Mouse (Mus musculus) C2C12 (cell line): Measurements from ENCODE around the gene Mmrn1.

Experiments
- CEBPB ChIP-seq: IDR thresholded peaks from one replicate; pipeline ENCODE4 v1.6.1; 2011; ENCODE audit warnings: low read depth, mild to moderate bottlenecking, control low read depth, moderate library complexity
- CTCF ChIP-seq: IDR thresholded peaks from one replicate; pipeline ENCODE4 v1.5.1; 2011; ENCODE audit not compliant: control insufficient read depth, insufficient read depth, insufficient read length
- FOSL1 ChIP-seq: IDR thresholded peaks from one replicate; pipeline ENCODE4 v1.8.0; 2011; ENCODE audit warnings: mild to moderate bottlenecking, low read length; ENCODE audit not compliant: poor library complexity, insufficient read depth, severe bottlenecking
- MAX ChIP-seq: IDR thresholded peaks from one replicate; pipeline ENCODE4 v1.6.1; 2011; ENCODE audit warnings: mild to moderate bottlenecking, control low read depth
- MYOD1 ChIP-seq: IDR thresholded peaks from one replicate; pipeline ENCODE4 v1.6.1; 2011; ENCODE audit warnings: low read depth; ENCODE audit not compliant: control insufficient read depth, insufficient read length
- MYOG ChIP-seq: IDR thresholded peaks from one replicate; pipeline ENCODE4 v1.6.1; 2011; ENCODE audit not compliant: control insufficient read depth, insufficient read length; ENCODE audit errors: extremely low read depth
- USF1 ChIP-seq: IDR thresholded peaks from one replicate; pipeline ENCODE4 v1.6.1; 2011; ENCODE audit warnings: low read depth, mild to moderate bottlenecking, control low read depth, moderate library complexity

- TF ChIP-seq CTCF = no peak
- TF ChIP-seq MAX = no peak
- TF ChIP-seq USF1 = no peak
- TF ChIP-seq FOSL1 = no peak
- no peak for TF ChIP-seq MYOG
- TF ChIP-seq MYOD1 = no peak
- no peak for TF ChIP-seq CEBPB
Observed at GRCm38 (mm10) chr6:60978610-60979009, 53.8 kb downstream of the Mmrn1 start.
